9 mouse cellular contexts compared by ENCODE assay signal in the genomic region with DNA sequence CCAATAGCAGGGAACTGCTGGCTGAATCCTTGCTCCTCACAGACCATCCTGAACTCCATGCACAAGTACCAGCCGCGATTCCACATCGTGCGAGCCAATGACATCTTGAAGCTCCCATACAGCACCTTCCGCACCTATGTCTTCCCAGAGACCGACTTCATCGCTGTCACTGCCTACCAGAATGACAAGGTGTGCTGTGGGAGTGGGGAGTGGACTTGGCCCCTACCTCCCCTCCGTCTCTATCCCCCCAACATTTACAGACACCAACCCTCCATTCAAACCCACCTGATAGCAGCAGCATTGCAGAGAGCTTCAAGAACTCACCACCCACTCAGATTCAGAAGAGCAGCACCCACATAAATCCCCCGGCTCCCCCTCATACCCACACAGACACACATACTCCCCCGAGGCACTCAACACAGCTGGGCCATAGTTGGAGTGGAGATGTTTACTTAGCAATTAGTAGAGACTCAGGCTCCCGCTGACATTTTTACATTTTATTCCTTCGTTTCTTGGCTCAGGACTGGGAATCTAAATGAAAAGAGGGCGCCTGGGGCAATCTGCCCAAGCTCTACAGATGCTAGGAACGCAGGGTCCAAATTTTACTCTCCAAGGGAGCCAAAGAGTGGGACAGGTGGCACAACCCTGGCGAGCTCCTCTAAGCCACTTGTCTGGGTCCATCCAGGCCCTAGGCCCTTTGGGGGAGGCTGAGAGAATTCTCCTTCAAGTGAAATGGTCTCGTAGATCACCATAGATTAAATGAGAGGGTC. TPM values are rescaled to one million over a fixed set of nuclear protein-coding genes. Genes with fewer than 3 reads are reported as not detected.
DNase-seq lines count a peak whose midpoint lies in the region; ATAC-seq and TF ChIP-seq lines count a peak whose summit lies in the region.
"Had no signal": no experiment of that assay in that cellular context is flagged by ENCODE, and none has a peak within 500 bp of the region (broad histone marks: within the 10 kb centered on the region; RNA-seq: fewer than 3 reads in every experiment).

No protein-coding gene starts in this region.

- no peak for TF ChIP-seq CTCF in midbrain, postnatal 0 days (IDR thresholded peaks at IDR 0.05)
- no peak for TF ChIP-seq CTCF in thymus, adult 2 months (IDR thresholded peaks at IDR 0.05; ENCODE audit: borderline replicate concordance, control insufficient read depth, extremely low read depth, insufficient read depth, low read length, poor library complexity)

- no peak overlapping the region for H3K9ac ChIP-seq in forebrain, embryonic 11.5 days (ENCODE audit: low read length)
- H3K9ac ChIP-seq in forebrain, embryonic 15.5 days (replicated peaks), result no peak overlapping the region
- H3K9ac ChIP-seq in midbrain, embryonic 11.5 days (ENCODE audit: low read length), result no peak overlapping the region
- no peak overlapping the region for H3K9ac ChIP-seq in midbrain, postnatal 0 days (replicated peaks; ENCODE audit: low read length, poor library complexity, severe bottlenecking)
- H3K9ac ChIP-seq in kidney, embryonic 16.5 days (replicated peaks; ENCODE audit: low read length), result peak overlapping the region; percentile 94
- peak overlapping the region; percentile 54; the same call in 1 of the 2 replicates for H3K9ac ChIP-seq in stomach, embryonic 14.5 days (replicated peaks; ENCODE audit: low read depth, low read length)

- H3K9me3 ChIP-seq in forebrain, embryonic 11.5 days (ENCODE audit: control insufficient read depth, low read length), result no peaks in the 10 kb centered on the region
- H3K9me3 ChIP-seq in forebrain, embryonic 15.5 days, result no peaks in the 10 kb centered on the region
- H3K9me3 ChIP-seq in midbrain, embryonic 11.5 days (ENCODE audit: control insufficient read depth, low read length), result no peaks in the 10 kb centered on the region
- no peaks in the 10 kb centered on the region for H3K9me3 ChIP-seq in midbrain, postnatal 0 days (ENCODE audit: low read length)
- no peaks in the 10 kb centered on the region for H3K9me3 ChIP-seq in kidney, embryonic 16.5 days (ENCODE audit: low read length)
- no peaks in the 10 kb centered on the region for H3K9me3 ChIP-seq in stomach, embryonic 14.5 days (ENCODE audit: control insufficient read depth, low read depth, low read length)

- no peak overlapping the region for H3K4me3 ChIP-seq in forebrain, embryonic 11.5 days (ENCODE audit: low read depth, low read length)
- no peak overlapping the region for H3K4me3 ChIP-seq in forebrain, embryonic 15.5 days
- no peak overlapping the region for H3K4me3 ChIP-seq in midbrain, embryonic 11.5 days (ENCODE audit: low read depth, low read length)
- no peak overlapping the region for H3K4me3 ChIP-seq in midbrain, postnatal 0 days (ENCODE audit: low read depth, low read length)
- H3K4me3 ChIP-seq in kidney, embryonic 16.5 days (ENCODE audit: low read length), result peak overlapping the region; percentile 74
- H3K4me3 ChIP-seq in stomach, embryonic 14.5 days (ENCODE audit: low read depth, low read length), result peak overlapping the region; percentile 59
- H3K4me3 ChIP-seq in thymus, adult 2 months (ENCODE audit: control insufficient read depth, insufficient read depth, low read length), result no peak overlapping the region

- no peak for TF ChIP-seq POLR2A in thymus, adult 2 months (IDR thresholded peaks at IDR 0.05; ENCODE audit: control insufficient read depth, extremely low read depth, insufficient read depth, low read length, poor library complexity)

- no peak overlapping the region for H3K4me2 ChIP-seq in forebrain, embryonic 11.5 days (ENCODE audit: low read depth, low read length, severe bottlenecking)
- H3K4me2 ChIP-seq in forebrain, embryonic 15.5 days (replicated peaks), result no peak overlapping the region
- no peak overlapping the region for H3K4me2 ChIP-seq in midbrain, embryonic 11.5 days
- H3K4me2 ChIP-seq in midbrain, postnatal 0 days (ENCODE audit: low read depth, low read length, poor library complexity, severe bottlenecking), result no peak overlapping the region
- H3K4me2 ChIP-seq in kidney, embryonic 16.5 days (replicated peaks; ENCODE audit: low read depth, low read length), result peak overlapping the region; percentile 79
- H3K4me2 ChIP-seq in stomach, embryonic 14.5 days (replicated peaks; ENCODE audit: low read depth, low read length), result peak overlapping the region; percentile 87

- no peak for ATAC-seq in forebrain, embryonic 11.5 days (replicated peaks; ENCODE audit: low FRiP score)
- ATAC-seq in forebrain, embryonic 15.5 days (replicated peaks), result no peak
- no peak for ATAC-seq in midbrain, embryonic 11.5 days (ENCODE audit: low FRiP score)
- no peak for ATAC-seq in midbrain, postnatal 0 days (ENCODE audit: low FRiP score)
- no peak for ATAC-seq in kidney, embryonic 16.5 days (ENCODE audit: low FRiP score, low TSS enrichment)
- ATAC-seq in stomach, embryonic 14.5 days (ENCODE audit: insufficient number of reproducible peaks, insufficient read depth, low FRiP score, low read depth), result no peak
- ATAC-seq in megakaryocyte progenitor cell, adult 5-6 weeks (replicated peaks; ENCODE audit: poor library complexity), result no peak

- H3K27me3 ChIP-seq in forebrain, embryonic 11.5 days (ENCODE audit: control insufficient read depth, insufficient read depth, low read length), result peaks cover 98% of the 10 kb centered on the region
- H3K27me3 ChIP-seq in forebrain, embryonic 15.5 days, result peaks cover 88% of the 10 kb centered on the region
- H3K27me3 ChIP-seq in midbrain, embryonic 11.5 days (ENCODE audit: control insufficient read depth, insufficient read depth, low read length), result peaks cover 100% of the 10 kb centered on the region
- peaks cover 85% of the 10 kb centered on the region for H3K27me3 ChIP-seq in midbrain, postnatal 0 days (ENCODE audit: insufficient read depth, low read length)
- H3K27me3 ChIP-seq in kidney, embryonic 16.5 days (ENCODE audit: insufficient read depth, low read length), result peaks cover 61% of the 10 kb centered on the region
- H3K27me3 ChIP-seq in stomach, embryonic 14.5 days (ENCODE audit: control insufficient read depth, insufficient read depth, low read length), result peaks cover 30% of the 10 kb centered on the region
- peaks cover 56% of the 10 kb centered on the region for H3K27me3 ChIP-seq in thymus, adult 2 months (ENCODE audit: control insufficient read depth, insufficient read depth, low read length)

- no peak overlapping the region for H3K27ac ChIP-seq in forebrain, embryonic 11.5 days (ENCODE audit: low read depth, low read length)
- H3K27ac ChIP-seq in forebrain, embryonic 15.5 days (replicated peaks), result no peak overlapping the region
- H3K27ac ChIP-seq in midbrain, embryonic 11.5 days (ENCODE audit: low read depth, low read length), result no peak overlapping the region
- H3K27ac ChIP-seq in midbrain, postnatal 0 days (ENCODE audit: low read depth, low read length), result no peak overlapping the region
- H3K27ac ChIP-seq in kidney, embryonic 16.5 days (ENCODE audit: low read length), result peak overlapping the region; percentile 94
- peak overlapping the region; percentile 36; the same call in 1 of the 2 replicates for H3K27ac ChIP-seq in stomach, embryonic 14.5 days (ENCODE audit: low read length)
- H3K27ac ChIP-seq in thymus, adult 2 months (ENCODE audit: control insufficient read depth, insufficient read depth, low read length), result no peak overlapping the region

- DNase-seq in forebrain, embryonic 11.5 days (ENCODE audit: low spot score), result peak; percentile 52
- DNase-seq in midbrain, embryonic 11.5 days (ENCODE audit: low spot score, missing footprints), result peak; percentile 96
- no peak for DNase-seq in midbrain, postnatal 0 days (ENCODE audit: low spot score)
- DNase-seq in thymus, adult 2 months, result no peak

- H3K36me3 ChIP-seq in forebrain, embryonic 11.5 days (ENCODE audit: control insufficient read depth, insufficient read depth, low read length), result no peaks in the 10 kb centered on the region
- no peaks in the 10 kb centered on the region for H3K36me3 ChIP-seq in forebrain, embryonic 15.5 days
- no peaks in the 10 kb centered on the region for H3K36me3 ChIP-seq in midbrain, embryonic 11.5 days (ENCODE audit: control insufficient read depth, insufficient read depth, low read length)
- no peaks in the 10 kb centered on the region for H3K36me3 ChIP-seq in midbrain, postnatal 0 days (ENCODE audit: insufficient read depth, low read length)
- H3K36me3 ChIP-seq in kidney, embryonic 16.5 days (ENCODE audit: insufficient read depth, low read length), result peaks cover 6% of the 10 kb centered on the region; the same call in 1 of the 2 replicates
- H3K36me3 ChIP-seq in stomach, embryonic 14.5 days (ENCODE audit: control insufficient read depth, insufficient read depth, low read length), result peaks cover 7% of the 10 kb centered on the region; the same call in 1 of the 2 replicates
- no peaks in the 10 kb centered on the region for H3K36me3 ChIP-seq in thymus, adult 2 months (ENCODE audit: control insufficient read depth, insufficient read depth, low read length)

- H3K4me1 ChIP-seq in forebrain, embryonic 11.5 days (replicated peaks; ENCODE audit: control insufficient read depth, insufficient read depth, low read length), result peaks cover 17% of the 10 kb centered on the region
- peaks cover 37% of the 10 kb centered on the region for H3K4me1 ChIP-seq in forebrain, embryonic 15.5 days
- peaks cover 17% of the 10 kb centered on the region for H3K4me1 ChIP-seq in midbrain, embryonic 11.5 days (ENCODE audit: control insufficient read depth, insufficient read depth, low read length)
- H3K4me1 ChIP-seq in midbrain, postnatal 0 days (ENCODE audit: insufficient read depth, low read length), result no peaks in the 10 kb centered on the region
- H3K4me1 ChIP-seq in kidney, embryonic 16.5 days (ENCODE audit: insufficient read depth, low read length), result peaks cover 22% of the 10 kb centered on the region; the same call in 1 of the 2 replicates
- H3K4me1 ChIP-seq in stomach, embryonic 14.5 days (ENCODE audit: control insufficient read depth, insufficient read depth, low read length), result peaks cover 14% of the 10 kb centered on the region; the same call in 1 of the 2 replicates
- H3K4me1 ChIP-seq in thymus, adult 2 months (replicated peaks; ENCODE audit: control insufficient read depth, insufficient read depth, low read length), result peaks cover 3% of the 10 kb centered on the region; the same call in 1 of the 2 replicates

- WGBS in forebrain, embryonic 11.5 days, result 3% methylated on average over 16 of the region's 16 CpGs
- WGBS in forebrain, embryonic 15.5 days, result 4% methylated on average over 16 of the region's 16 CpGs
- WGBS in midbrain, embryonic 11.5 days, result 2% methylated on average over 16 of the region's 16 CpGs
- 4% methylated on average over 16 of the region's 16 CpGs for WGBS in midbrain, postnatal 0 days
- WGBS in kidney, embryonic 16.5 days, result 9% methylated on average over 16 of the region's 16 CpGs
- 31% methylated on average over 16 of the region's 16 CpGs for WGBS in stomach, embryonic 14.5 days
- WGBS in thymus, adult 2 months, result 18% methylated on average over 16 of the region's 16 CpGs

RNA-seq across cellular contexts. Expression of gene Tbx2, which starts 3.6 kb away (rescaled TPM):
- polyA plus RNA-seq in forebrain, embryonic 11.5 days (2014; fragmentation: Nextera tagmentation; extraction: Ambion mirVana), result 1.5 and 2.0 TPM in 2 replicates
- polyA plus RNA-seq in forebrain, embryonic 15.5 days (2015; fragmentation: Nextera tagmentation; extraction: Ambion mirVana), result 0.76 and 0.86 TPM in 2 replicates
- polyA plus RNA-seq in midbrain, embryonic 11.5 days (2014; fragmentation: Nextera tagmentation; extraction: Ambion mirVana), result 0.32 and 0.79 TPM in 2 replicates
- total RNA-seq in midbrain, postnatal 0 days (2014; rRNA removed), result 3.9 and 4.4 TPM in 2 replicates
- 0.32 and 0.42 TPM in 2 replicates for polyA plus RNA-seq in midbrain, postnatal 0 days (2015; fragmentation: Nextera tagmentation; extraction: Ambion mirVana)
- 10.3 TPM in 2 replicates for polyA plus RNA-seq in kidney, embryonic 16.5 days (2015; fragmentation: Nextera tagmentation; extraction: Ambion mirVana)
- 5.8 and 6.8 TPM in 2 replicates for polyA plus RNA-seq in stomach, embryonic 14.5 days (2014; fragmentation: Nextera tagmentation; extraction: Ambion mirVana)
- 2.7 and 3.5 TPM in 2 replicates for polyA plus RNA-seq in thymus, adult 2 months (2012; rRNA removed)
- total RNA-seq in megakaryocyte progenitor cell, adult 5-6 weeks (2015), result 0.10 TPM in 1 of 2 replicates, not detected in the other
- not detected in 2 replicates for total RNA-seq in megakaryocyte progenitor cell, adult 5-6 weeks (2017)

RNA-seq across cellular contexts. Expression of gene Gm11444, which starts 14.2 kb away (rescaled TPM):
- polyA plus RNA-seq in forebrain, embryonic 11.5 days (2014; fragmentation: Nextera tagmentation; extraction: Ambion mirVana), result not detected in 2 replicates
- polyA plus RNA-seq in forebrain, embryonic 15.5 days (2015; fragmentation: Nextera tagmentation; extraction: Ambion mirVana), result not detected in 2 replicates
- not detected in 2 replicates for polyA plus RNA-seq in midbrain, embryonic 11.5 days (2014; fragmentation: Nextera tagmentation; extraction: Ambion mirVana)
- total RNA-seq in midbrain, postnatal 0 days (2014; rRNA removed), result not detected in 2 replicates
- polyA plus RNA-seq in midbrain, postnatal 0 days (2015; fragmentation: Nextera tagmentation; extraction: Ambion mirVana), result not detected in 2 replicates
- not detected in 2 replicates for polyA plus RNA-seq in kidney, embryonic 16.5 days (2015; fragmentation: Nextera tagmentation; extraction: Ambion mirVana)
- not detected in 2 replicates for polyA plus RNA-seq in stomach, embryonic 14.5 days (2014; fragmentation: Nextera tagmentation; extraction: Ambion mirVana)
- polyA plus RNA-seq in thymus, adult 2 months (2012; rRNA removed), result not detected in 2 replicates
- not detected in 2 replicates for total RNA-seq in megakaryocyte progenitor cell, adult 5-6 weeks (2015)
- total RNA-seq in megakaryocyte progenitor cell, adult 5-6 weeks (2017), result not detected in 2 replicates
- polyA plus RNA-seq: C2C12 had no signal

RNA-seq across cellular contexts. Expression of gene Tbx4, which starts 50.3 kb away (rescaled TPM):
- 0.12 and 0.21 TPM in 2 replicates for polyA plus RNA-seq in forebrain, embryonic 11.5 days (2014; fragmentation: Nextera tagmentation; extraction: Ambion mirVana)
- 0.11 and 0.25 TPM in 2 replicates for polyA plus RNA-seq in forebrain, embryonic 15.5 days (2015; fragmentation: Nextera tagmentation; extraction: Ambion mirVana)
- polyA plus RNA-seq in midbrain, embryonic 11.5 days (2014; fragmentation: Nextera tagmentation; extraction: Ambion mirVana), result 0.04 and 0.19 TPM in 2 replicates
- 0.05 and 0.27 TPM in 2 replicates for total RNA-seq in midbrain, postnatal 0 days (2014; rRNA removed)
- 0.20 and 0.37 TPM in 2 replicates for polyA plus RNA-seq in midbrain, postnatal 0 days (2015; fragmentation: Nextera tagmentation; extraction: Ambion mirVana)
- polyA plus RNA-seq in kidney, embryonic 16.5 days (2015; fragmentation: Nextera tagmentation; extraction: Ambion mirVana), result 0.24 and 1.7 TPM in 2 replicates
- polyA plus RNA-seq in stomach, embryonic 14.5 days (2014; fragmentation: Nextera tagmentation; extraction: Ambion mirVana), result not detected in 2 replicates
- polyA plus RNA-seq in thymus, adult 2 months (2012; rRNA removed), result 0.06 and 0.08 TPM in 2 replicates
- not detected in 2 replicates for total RNA-seq in megakaryocyte progenitor cell, adult 5-6 weeks (2015)
- not detected in 2 replicates for total RNA-seq in megakaryocyte progenitor cell, adult 5-6 weeks (2017)

Comparison
In these comparisons a context has a peak if more than half of its experiments do, and no peak if none do; other contexts are left out.
1. DNase-seq: peak in forebrain, embryonic 11.5 days (single experiment) and midbrain, embryonic 11.5 days (single experiment); none in midbrain, postnatal 0 days (single experiment) and thymus, adult 2 months (single experiment).
2. H3K27ac ChIP-seq: peak in kidney, embryonic 16.5 days (single experiment) and stomach, embryonic 14.5 days (single experiment); none in forebrain, embryonic 11.5 days (single experiment), forebrain, embryonic 15.5 days (single experiment), midbrain, embryonic 11.5 days (single experiment), midbrain, postnatal 0 days (single experiment) and thymus, adult 2 months (single experiment).
3. H3K4me2 ChIP-seq: peak in kidney, embryonic 16.5 days (single experiment) and stomach, embryonic 14.5 days (single experiment); none in forebrain, embryonic 11.5 days (single experiment), forebrain, embryonic 15.5 days (single experiment), midbrain, embryonic 11.5 days (single experiment) and midbrain, postnatal 0 days (single experiment).
4. H3K4me3 ChIP-seq: peak in kidney, embryonic 16.5 days (single experiment) and stomach, embryonic 14.5 days (single experiment); none in forebrain, embryonic 11.5 days (single experiment), forebrain, embryonic 15.5 days (single experiment), midbrain, embryonic 11.5 days (single experiment), midbrain, postnatal 0 days (single experiment) and thymus, adult 2 months (single experiment).
5. H3K9ac ChIP-seq: peak in kidney, embryonic 16.5 days (single experiment) and stomach, embryonic 14.5 days (single experiment); none in forebrain, embryonic 11.5 days (single experiment), forebrain, embryonic 15.5 days (single experiment), midbrain, embryonic 11.5 days (single experiment) and midbrain, postnatal 0 days (single experiment).